Mouse (Mus musculus) common myeloid progenitor, adult 5-6 weeks (primary cell): ENCODE measurements around the gene Tigar. TPM values are rescaled to one million over a fixed set of nuclear protein-coding genes. Genes with fewer than 3 reads are reported as not detected.

ENCODE experiments used
- ATAC-seq: replicated peaks from 2 replicates; pipeline ENCODE4 v1.8.0; 2016; ENCODE audit warnings: low read depth, mild to moderate bottlenecking, moderate TSS enrichment, inconsistent platforms; ENCODE audit not compliant: poor library complexity, severe bottlenecking
- total RNA-seq: library from RNA; stranded (forward); fragments of 200-1000, 187-1606 nt; gene quantifications from 2 replicates; pipeline ENCODE4 v1.2.3, GENCODE M21; 2017

The Tigar gene
- total RNA-seq, 1 experiment from 2014 or later, result 4.1 TPM

DNA sequence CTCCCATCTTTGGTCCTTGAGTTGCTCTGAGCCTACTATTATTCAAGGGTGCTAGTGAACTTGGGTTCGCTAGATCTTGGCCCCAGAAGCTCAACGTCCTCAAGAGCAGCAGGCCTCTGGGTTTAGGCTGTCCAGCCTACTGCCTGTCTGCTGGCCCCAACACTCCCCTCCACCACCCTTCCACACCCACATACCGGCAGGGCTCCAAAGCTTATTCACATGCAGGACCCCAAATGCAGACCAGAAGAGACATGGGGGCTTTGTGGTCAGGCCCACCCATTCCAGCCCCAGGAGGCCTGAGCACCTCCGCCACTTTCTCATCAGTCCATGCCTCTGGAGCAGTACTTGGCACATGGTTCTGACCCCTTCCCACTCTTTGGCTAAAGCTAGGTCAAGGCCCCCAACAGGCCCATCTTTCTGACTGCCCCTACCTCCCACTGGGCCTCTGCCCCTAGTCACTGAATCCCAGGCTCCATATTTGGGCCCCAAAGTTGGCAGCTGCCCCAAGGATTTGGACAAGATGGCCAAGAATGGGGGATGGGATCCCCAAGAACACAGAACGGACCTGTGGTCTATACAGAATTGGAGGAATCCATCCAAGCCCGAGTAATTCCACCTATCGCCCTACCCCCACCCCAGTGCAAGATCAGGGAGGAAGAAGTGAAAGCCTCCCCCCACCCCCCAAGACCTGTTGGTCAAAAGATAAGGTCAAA lies 34.4 kb upstream of the Tigar start:
- ATAC-seq, result no peak

GRCm38 (mm10) chr6:127143124-127143520 lies 33.8 kb upstream of the Tigar start:
- peak; percentile 73 for ATAC-seq

DNA sequence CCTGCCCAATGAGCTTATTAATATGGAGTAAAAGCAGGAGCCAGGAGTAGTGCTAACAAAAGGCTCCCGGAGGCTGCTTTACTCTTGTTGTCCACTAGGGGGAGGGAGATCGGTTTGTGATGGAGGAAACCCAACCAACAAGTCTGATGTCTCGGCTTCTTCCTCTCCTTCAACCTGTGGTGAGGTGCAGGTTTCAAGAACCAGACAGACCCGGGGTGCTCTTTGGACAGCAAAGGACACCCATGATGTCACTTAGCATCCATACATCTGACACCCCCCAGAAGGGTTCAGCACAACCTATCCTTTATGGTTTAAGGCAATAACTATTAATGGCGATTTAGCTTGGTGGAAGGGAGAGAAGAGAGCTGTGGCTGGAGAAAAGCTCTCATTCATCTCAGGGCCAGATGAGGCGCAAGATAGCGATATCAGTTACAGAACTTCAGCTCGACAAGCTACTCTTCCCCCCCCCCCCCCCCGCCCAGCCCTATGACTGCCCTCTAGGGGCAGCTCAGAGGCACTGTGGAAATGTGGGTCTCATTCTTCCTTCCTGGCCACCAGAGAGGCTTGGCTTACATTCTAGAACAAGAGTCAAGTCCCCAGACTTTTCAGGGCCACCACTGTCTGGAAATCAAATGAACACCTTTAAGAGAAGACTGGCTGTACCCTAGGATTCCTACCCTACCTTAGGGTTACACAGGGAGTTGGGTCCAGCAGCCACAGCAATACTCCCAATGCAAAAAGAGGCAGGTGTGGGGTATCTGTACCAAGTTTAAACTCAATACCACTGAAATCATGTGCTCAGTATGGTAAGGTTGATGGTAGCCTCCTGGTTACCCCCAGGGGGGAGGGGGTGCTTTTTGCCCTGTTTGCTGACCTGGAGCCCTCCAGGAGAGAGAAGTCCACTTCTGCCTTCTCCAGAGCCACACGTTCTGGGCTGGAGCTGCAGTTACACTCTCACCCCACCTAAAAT lies 33.1 kb upstream of the Tigar start:
- peak; percentile 46 for ATAC-seq

- ATAC-seq, result no peak
Measured at GRCm38 (mm10) chr6:127138962-127139361, 29.6 kb upstream of the Tigar start.

- ATAC-seq, result no peak
Measured at GRCm38 (mm10) chr6:127133433-127134245, 24.3 kb upstream of the Tigar start.

DNA sequence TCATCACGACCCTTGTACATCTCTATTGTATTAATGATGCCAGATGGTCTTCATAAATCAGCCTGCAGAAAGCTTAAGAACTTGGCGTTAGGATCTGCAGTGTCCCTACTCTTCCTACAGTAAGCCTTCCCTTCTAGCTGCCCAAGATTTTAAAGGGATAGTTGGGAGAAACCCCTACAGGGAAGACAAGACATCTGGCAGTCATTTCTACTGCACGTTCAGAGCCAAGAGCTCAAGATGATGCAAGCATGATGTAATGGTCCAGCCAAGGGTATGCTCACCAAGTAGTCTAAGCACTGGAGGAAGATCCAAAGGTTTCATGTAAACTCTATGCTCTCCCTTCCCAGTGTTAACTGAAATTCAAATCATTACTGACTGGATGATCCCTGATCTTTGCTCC lies 23.4 kb upstream of the Tigar start:
- ATAC-seq, result no peak

GRCm38 (mm10) chr6:127131946-127132345 lies 22.6 kb upstream of the Tigar start:
- no peak for ATAC-seq

- no peak for ATAC-seq
Measured at GRCm38 (mm10) chr6:127130377-127130776, 21.0 kb upstream of the Tigar start.

- no peak for ATAC-seq
Measured at GRCm38 (mm10) chr6:127129659-127130058, 20.3 kb upstream of the Tigar start.

DNA sequence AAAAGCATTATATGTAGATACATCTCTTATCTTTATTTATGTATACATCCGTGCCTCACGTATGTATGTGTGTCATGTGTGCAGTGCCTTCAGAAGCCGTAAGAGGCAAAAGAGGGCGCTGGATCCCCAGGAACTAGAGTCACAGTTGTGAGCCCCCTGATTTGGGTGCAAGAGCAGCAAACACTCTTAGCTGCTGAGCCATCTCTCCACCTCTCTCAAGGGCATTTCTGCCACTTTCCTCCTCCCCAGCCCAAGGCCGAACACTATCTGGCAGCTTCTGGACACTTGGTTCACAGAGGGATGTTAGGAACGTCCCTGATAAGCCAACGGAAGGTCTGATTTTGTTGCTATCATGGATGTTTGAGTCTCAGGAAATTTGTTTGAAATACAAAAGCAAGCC lies 14.1 kb upstream of the Tigar start:
- no peak for ATAC-seq

- ATAC-seq, result no peak
Measured at GRCm38 (mm10) chr6:127122996-127123395, 13.6 kb upstream of the Tigar start.

DNA sequence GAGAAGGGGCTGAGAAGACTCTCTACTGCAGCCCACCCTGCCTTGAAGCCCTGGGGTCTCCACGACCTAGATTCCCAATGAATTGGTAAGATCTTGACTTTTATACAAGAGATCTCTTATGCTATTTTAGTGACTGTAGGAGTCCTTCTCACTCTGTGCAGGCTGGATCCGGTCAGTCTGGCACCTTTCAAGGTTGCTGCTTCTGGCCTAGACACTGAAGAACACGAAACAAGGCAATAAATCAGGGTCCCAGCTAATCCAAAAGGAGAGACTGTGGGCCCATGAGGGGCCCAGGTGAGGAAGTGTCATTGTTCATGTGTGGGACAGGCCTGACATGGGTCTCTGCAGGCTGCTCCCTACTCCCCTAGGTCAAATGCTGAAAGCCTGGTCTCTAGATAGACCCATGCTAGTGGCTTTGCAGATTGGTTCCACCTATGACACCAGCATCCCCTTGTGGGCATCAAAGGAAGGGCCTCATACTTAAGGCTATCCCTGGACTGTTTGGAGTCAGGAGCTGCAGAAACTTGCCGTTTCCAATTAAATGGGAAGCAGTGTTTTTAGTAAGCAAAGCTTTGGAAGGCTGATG lies 13.0 kb upstream of the Tigar start:
- peak; percentile 67 for ATAC-seq

DNA sequence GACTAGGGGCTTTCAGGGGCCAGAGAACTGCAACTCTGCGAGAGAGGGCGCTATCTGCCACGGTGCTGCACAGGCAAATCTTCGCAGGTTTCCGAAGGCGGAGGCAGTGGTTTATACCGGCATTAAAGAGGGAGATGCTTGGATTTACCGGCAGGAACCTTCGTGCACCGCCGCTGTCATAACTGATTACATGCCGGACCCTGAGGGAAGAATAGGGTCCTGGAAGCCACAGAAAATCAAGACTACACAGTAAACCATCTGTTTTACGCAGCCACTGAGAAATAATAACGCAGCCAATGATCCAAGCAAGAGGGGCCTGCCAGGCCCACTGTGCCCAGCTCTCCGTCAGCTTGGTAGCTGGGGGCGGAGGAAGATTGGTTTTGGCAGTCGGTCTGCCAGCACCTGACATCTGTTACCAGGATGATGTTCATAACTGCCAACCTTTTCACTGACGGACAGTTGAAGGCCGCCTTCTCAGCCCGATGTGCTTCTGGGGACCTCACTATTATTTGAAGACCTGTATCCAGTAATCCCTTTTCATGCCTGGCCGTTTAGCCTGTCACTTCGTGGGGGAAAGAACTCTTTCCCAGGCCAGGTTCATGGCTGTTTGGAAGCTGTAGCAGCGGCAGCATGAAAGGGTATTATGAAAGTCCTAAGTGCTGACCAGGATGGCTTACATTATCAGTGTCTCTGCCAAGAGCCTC lies 5.5 kb upstream of the Tigar start:
- ATAC-seq, result no peak

GRCm38 (mm10) chr6:127108368-127109060 lies 843 bp downstream of the Tigar start:
- no peak for ATAC-seq

GRCm38 (mm10) chr6:127107413-127107812 lies 1.9 kb downstream of the Tigar start:
- 0 out of 2 replicates have a peak, but pooled peaks have one; percentile 3 for ATAC-seq

DNA sequence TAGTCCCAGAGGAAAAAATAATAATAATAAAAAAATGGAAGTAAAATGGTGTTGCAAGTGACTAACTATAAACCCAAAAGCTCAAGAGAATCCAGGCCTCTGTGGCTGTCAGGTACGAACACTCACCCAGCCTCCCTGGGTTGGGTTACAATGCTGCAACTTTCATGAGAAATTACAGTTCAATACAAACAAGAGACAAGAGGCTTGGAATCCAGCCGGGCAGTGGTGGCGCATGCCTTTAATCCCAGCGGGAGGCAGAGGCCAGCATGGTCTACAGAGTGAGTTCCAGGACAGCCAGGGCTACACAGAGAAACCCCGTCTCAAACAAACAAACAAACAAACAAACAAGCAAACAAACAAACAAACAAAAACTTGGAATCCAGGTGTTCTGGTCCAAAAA lies 2.6 kb downstream of the Tigar start:
- ATAC-seq, result no peak

- no peak for ATAC-seq
Measured at GRCm38 (mm10) chr6:127106189-127106588, 3.2 kb downstream of the Tigar start.

DNA sequence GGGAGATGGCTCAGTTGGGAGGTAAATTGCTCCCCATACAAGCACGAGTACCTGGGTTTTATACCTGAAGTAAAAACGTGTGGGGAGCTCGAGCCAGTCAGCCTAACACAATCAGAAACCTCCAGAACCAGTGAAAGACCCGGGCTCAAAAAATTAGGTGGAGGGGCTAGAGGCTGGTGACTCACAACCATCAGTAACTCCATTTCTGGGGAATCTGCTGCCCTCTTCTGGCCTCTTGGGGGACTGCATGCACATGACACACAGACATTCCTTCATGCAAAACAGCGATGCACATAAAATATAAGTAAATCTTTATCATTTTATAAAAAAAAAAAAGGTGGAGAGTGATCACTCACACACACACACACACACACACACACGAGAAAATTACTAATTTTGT lies 4.2 kb downstream of the Tigar start:
- ATAC-seq, result no peak
